Mouse (Mus musculus): Measurements from ENCODE around the gene Olfr48. TPM values are rescaled to one million over a fixed set of nuclear protein-coding genes. Genes with fewer than 3 reads are reported as not detected.

Gene Olfr48
- not detected in 2 replicates for polyA plus RNA-seq (2015; fragmentation: Nextera tagmentation; extraction: Ambion mirVana)

- Histone ChIP-seq H3K4me3 (replicated peaks; ENCODE audit: low read depth, low read length) (no peak within 1 kb of the TSS), H3K9me3 (replicated peaks; ENCODE audit: low read length) (no peaks in the 10 kb centered on the region), H3K27me3 (ENCODE audit: insufficient read depth, low read length) (no peaks in the 10 kb centered on the region), H3K4me1 (replicated peaks; ENCODE audit: insufficient read depth, low read length) (no peaks in the 10 kb centered on the region), H3K36me3 (ENCODE audit: insufficient read depth, low read length) (no peaks in the 10 kb centered on the region), H3K27ac (no peak within 1 kb of the TSS), H3K4me2 (ENCODE audit: low read length) (no peak within 1 kb of the TSS), H3K9ac (ENCODE audit: low read depth, low read length) (no peak within 1 kb of the TSS)
- ATAC-seq (replicated peaks; ENCODE audit: low FRiP score, low read depth) (no peak), DNase-seq (ENCODE audit: low spot score) (no peak)
- WGBS = 83% methylated on average over 5 of the region's 5 CpGs
- no peak for TF ChIP-seq CTCF (IDR thresholded peaks at IDR 0.05; ENCODE audit: low read depth)
These were observed at the start of gene Olfr48 for GRCm38 (mm10) chr2:89848105-89848504. Gene Olfr48 (minus strand): TSS chr2:89848205.

GRCm38 (mm10) chr2:89878137-89878536 lies 30.1 kb upstream of the Olfr48 start, which contains the start of gene Olfr1257:
Gene Olfr1257 (plus strand): TSS chr2:89878437.
- 92% methylated on average over 1 of the region's 1 CpGs for WGBS
- no peak for TF ChIP-seq CTCF (IDR thresholded peaks at IDR 0.05; ENCODE audit: low read depth)
- no peak for ATAC-seq (replicated peaks; ENCODE audit: low FRiP score, low read depth)

GRCm38 (mm10) chr2:89849230-89849629 lies 1.2 kb upstream of the Olfr48 start:
- no peaks in the 10 kb centered on the region for H3K36me3 ChIP-seq (ENCODE audit: insufficient read depth, low read length)
- H3K9ac ChIP-seq (ENCODE audit: low read depth, low read length) = no peak overlapping the region
- WGBS = 81% methylated on average over 1 of the region's 1 CpGs
- H3K4me1 ChIP-seq (replicated peaks; ENCODE audit: insufficient read depth, low read length) = no peaks in the 10 kb centered on the region
- ATAC-seq (replicated peaks; ENCODE audit: low FRiP score, low read depth) (no peak), DNase-seq (ENCODE audit: low spot score) (no peak)
- no peak overlapping the region for H3K27ac ChIP-seq
- no peaks in the 10 kb centered on the region for H3K27me3 ChIP-seq (ENCODE audit: insufficient read depth, low read length)
- no peaks in the 10 kb centered on the region for H3K9me3 ChIP-seq (replicated peaks; ENCODE audit: low read length)
- H3K4me3 ChIP-seq (replicated peaks; ENCODE audit: low read depth, low read length) = no peak overlapping the region
- TF ChIP-seq CTCF (IDR thresholded peaks at IDR 0.05; ENCODE audit: low read depth) = no peak
- no peak overlapping the region for H3K4me2 ChIP-seq (ENCODE audit: low read length)

More at GRCm38 (mm10) chr2:89878137-89878536, 30.1 kb upstream of the Olfr48 start, which contains the start of gene Olfr1257:
- Histone ChIP-seq H3K4me1 (replicated peaks; ENCODE audit: insufficient read depth, low read length) (no peaks in the 10 kb centered on the region), H3K36me3 (ENCODE audit: insufficient read depth, low read length) (no peaks in the 10 kb centered on the region), H3K4me2 (ENCODE audit: low read length) (no peak within 1 kb of the TSS), H3K27ac (no peak within 1 kb of the TSS), H3K27me3 (ENCODE audit: insufficient read depth, low read length) (no peaks in the 10 kb centered on the region), H3K9ac (ENCODE audit: low read depth, low read length) (no peak within 1 kb of the TSS), H3K4me3 (replicated peaks; ENCODE audit: low read depth, low read length) (no peak within 1 kb of the TSS), H3K9me3 (replicated peaks; ENCODE audit: low read length) (no peaks in the 10 kb centered on the region)
- no peak for DNase-seq (ENCODE audit: low spot score)

GRCm38 (mm10) chr2:89841455-89841854 lies 6.5 kb downstream of the Olfr48 start, which contains the start of gene Olfr1256:
Gene Olfr1256 (minus strand): TSS chr2:89841555.
- no peak within 1 kb of the TSS for H3K9ac ChIP-seq (ENCODE audit: low read depth, low read length)
- ATAC-seq (replicated peaks; ENCODE audit: low FRiP score, low read depth) (no peak), DNase-seq (ENCODE audit: low spot score) (no peak)
- no peaks in the 10 kb centered on the region for H3K9me3 ChIP-seq (replicated peaks; ENCODE audit: low read length)
- no peak for TF ChIP-seq CTCF (IDR thresholded peaks at IDR 0.05; ENCODE audit: low read depth)
- H3K4me3 ChIP-seq (replicated peaks; ENCODE audit: low read depth, low read length) = no peak within 1 kb of the TSS
- no peak within 1 kb of the TSS for H3K4me2 ChIP-seq (ENCODE audit: low read length)
- WGBS = 45% methylated on average over 2 of the region's 2 CpGs
- H3K27me3 ChIP-seq (ENCODE audit: insufficient read depth, low read length) = no peaks in the 10 kb centered on the region
- no peak within 1 kb of the TSS for H3K27ac ChIP-seq
- no peaks in the 10 kb centered on the region for H3K36me3 ChIP-seq (ENCODE audit: insufficient read depth, low read length)
- H3K4me1 ChIP-seq (replicated peaks; ENCODE audit: insufficient read depth, low read length) = no peaks in the 10 kb centered on the region

GRCm38 (mm10) chr2:89820216-89820615 lies 27.8 kb downstream of the Olfr48 start:
- H3K4me3 ChIP-seq (replicated peaks; ENCODE audit: low read depth, low read length) = no peak overlapping the region

GRCm38 (mm10) chr2:89811751-89812150 lies 36.3 kb downstream of the Olfr48 start, which contains the start of gene Olfr1255:
Gene Olfr1255 (plus strand): TSS chr2:89812051.
- Histone ChIP-seq H3K9me3 (replicated peaks; ENCODE audit: low read length) (no peaks in the 10 kb centered on the region), H3K9ac (ENCODE audit: low read depth, low read length) (no peak within 1 kb of the TSS), H3K27ac (no peak within 1 kb of the TSS), H3K36me3 (ENCODE audit: insufficient read depth, low read length) (no peaks in the 10 kb centered on the region), H3K27me3 (ENCODE audit: insufficient read depth, low read length) (no peaks in the 10 kb centered on the region), H3K4me1 (replicated peaks; ENCODE audit: insufficient read depth, low read length) (no peaks in the 10 kb centered on the region), H3K4me3 (replicated peaks; ENCODE audit: low read depth, low read length) (no peak within 1 kb of the TSS), H3K4me2 (ENCODE audit: low read length) (no peak within 1 kb of the TSS)
- 80% methylated on average over 3 of the region's 3 CpGs for WGBS
- no peak for DNase-seq (ENCODE audit: low spot score)
- TF ChIP-seq CTCF (IDR thresholded peaks at IDR 0.05; ENCODE audit: low read depth) = no peak
- ATAC-seq (replicated peaks; ENCODE audit: low FRiP score, low read depth) = no peak

More at GRCm38 (mm10) chr2:89820216-89820615, 27.8 kb downstream of the Olfr48 start:
- WGBS = 80% methylated on average over 1 of the region's 1 CpGs
- no peaks in the 10 kb centered on the region for H3K27me3 ChIP-seq (ENCODE audit: insufficient read depth, low read length)
- no peak overlapping the region for H3K27ac ChIP-seq
- TF ChIP-seq CTCF (IDR thresholded peaks at IDR 0.05; ENCODE audit: low read depth) = no peak
- DNase-seq (ENCODE audit: low spot score) (no peak), ATAC-seq (replicated peaks; ENCODE audit: low FRiP score, low read depth) (no peak)
- H3K4me1 ChIP-seq (replicated peaks; ENCODE audit: insufficient read depth, low read length) = no peaks in the 10 kb centered on the region
- no peak overlapping the region for H3K4me2 ChIP-seq (ENCODE audit: low read length)
- no peak overlapping the region for H3K9ac ChIP-seq (ENCODE audit: low read depth, low read length)
- no peaks in the 10 kb centered on the region for H3K36me3 ChIP-seq (ENCODE audit: insufficient read depth, low read length)
- H3K9me3 ChIP-seq (replicated peaks; ENCODE audit: low read length) = no peaks in the 10 kb centered on the region

- TF ChIP-seq CTCF (IDR thresholded peaks at IDR 0.05; ENCODE audit: low read depth) = no peak
- Histone ChIP-seq H3K4me3 (replicated peaks; ENCODE audit: low read depth, low read length) (no peak overlapping the region), H3K4me2 (ENCODE audit: low read length) (no peak overlapping the region), H3K9ac (ENCODE audit: low read depth, low read length) (no peak overlapping the region), H3K27me3 (ENCODE audit: insufficient read depth, low read length) (no peaks in the 10 kb centered on the region), H3K4me1 (replicated peaks; ENCODE audit: insufficient read depth, low read length) (no peaks in the 10 kb centered on the region), H3K27ac (no peak overlapping the region), H3K9me3 (replicated peaks; ENCODE audit: low read length) (no peaks in the 10 kb centered on the region), H3K36me3 (ENCODE audit: insufficient read depth, low read length) (no peaks in the 10 kb centered on the region)
- WGBS = 86% methylated on average over 2 of the region's 2 CpGs
- ATAC-seq (replicated peaks; ENCODE audit: low FRiP score, low read depth) = no peak
- DNase-seq (ENCODE audit: low spot score) = no peak
These were observed 37.3 kb downstream of the Olfr48 start for GRCm38 (mm10) chr2:89810751-89811150.

Data from kidney, postnatal 0 days (tissue).